Mouse (Mus musculus) lung, embryonic 14.5 days (tissue): ENCODE measurements around the gene Zfp619. TPM values are rescaled to one million over a fixed set of nuclear protein-coding genes. Genes with fewer than 3 reads are reported as not detected.

Experiments
- ATAC-seq: fragments of 200-750 bp; cut with Nextera tagmentation; 2 replicates; pipeline ENCODE4 v1.8.0; 2017; ENCODE audit warnings: mild to moderate bottlenecking, moderate TSS enrichment, moderate library complexity; ENCODE audit not compliant: insufficient read depth
- DNase-seq: peaks from one replicate; pipeline ENCODE4 v3.0.0-alpha.2; 2015
- H3K27ac ChIP-seq: fragments of 300-500 bp; sonication (generic); 2 replicates; pipeline ENCODE4 v1.5.1; 2014; ENCODE audit warnings: low read depth, mild to moderate bottlenecking, moderate library complexity
- H3K27me3 ChIP-seq: fragments of 300-500 bp; sonication (generic); 2 replicates; pipeline ENCODE4 v1.6.1; 2014; ENCODE audit warnings: low read length, control low read depth; ENCODE audit not compliant: insufficient read depth
- H3K36me3 ChIP-seq: fragments of 300-500 bp; sonication (generic); 2 replicates; pipeline ENCODE4 v1.6.1; 2014; ENCODE audit warnings: control low read depth; ENCODE audit not compliant: insufficient read depth
- H3K4me1 ChIP-seq: fragments of 300-500 bp; sonication (generic); 2 replicates; pipeline ENCODE4 v1.6.1; 2014; ENCODE audit warnings: antibody characterized with exemption, control low read depth; ENCODE audit not compliant: insufficient read depth
- H3K4me2 ChIP-seq: fragments of 300-500 bp; sonication (generic); 2 replicates; pipeline ENCODE4 v1.6.1; 2014; ENCODE audit warnings: mild to moderate bottlenecking
- H3K4me3 ChIP-seq: fragments of 300-500 bp; sonication (generic); 2 replicates; pipeline ENCODE4 v1.5.1; 2014; ENCODE audit warnings: low read depth, low read length
- H3K9ac ChIP-seq: fragments of 300-500 bp; sonication (generic); 2 replicates; pipeline ENCODE4 v1.6.1; 2014
- H3K9me3 ChIP-seq: fragments of 300-500 bp; sonication (generic); 2 replicates; pipeline ENCODE4 v1.6.1; 2016; ENCODE audit warnings: low read depth, low read length, control low read depth
- CTCF ChIP-seq: IDR thresholded peaks from 2 replicates; pipeline ENCODE4 v1.5.1; 2016; ENCODE audit warnings: antibody characterized with exemption, low read depth
- WGBS: fragments of 180-500 bp; shearing (Covaris S2); extraction: QIAGEN DNeasy Blood & Tissue Kit; methylation state at CpG from one replicate; pipeline ENCODE4 v1.1.7; 2014; 5-methylcytosine and 5-hydroxymethylcytosine counted together
- polyA plus RNA-seq: library from polyadenylated mRNA; unstranded; fragments of >200 nt; fragmentation: Nextera tagmentation; extraction: Ambion mirVana; gene quantifications from 2 replicates; pipeline ENCODE4 v1.2.1, GENCODE M21; 2014

Gene Zfp619
- polyA plus RNA-seq, 1 experiment from 2014 or later: 4.1 TPM

- WGBS: 81% methylated on average over 12 of the region's 12 CpGs
- ATAC-seq: peak; percentile 33; the same call in 1 of the 2 replicates
These were observed 796 bp downstream of the Zfp619 start for GRCm38 (mm10) chr7:39518362-39518761.

GRCm38 (mm10) chr7:39523703-39524424, 6.3 kb downstream of the Zfp619 start:
- 84% methylated on average over 1 of the region's 1 CpGs for WGBS
- no peak for TF ChIP-seq CTCF
- ATAC-seq: no peak

More at GRCm38 (mm10) chr7:39518362-39518761, 796 bp downstream of the Zfp619 start:
- Histone ChIP-seq H3K4me3 (peak overlapping the region; percentile 57), H3K9ac (no peak overlapping the region), H3K27ac (no peak overlapping the region), H3K9me3 (no peaks in the 10 kb centered on the region), H3K4me1 (no peaks in the 10 kb centered on the region), H3K36me3 (no peaks in the 10 kb centered on the region), H3K27me3 (no peaks in the 10 kb centered on the region), H3K4me2 (peak overlapping the region; percentile 61)
- peak; percentile 45 for DNase-seq
- TF ChIP-seq CTCF: no peak

DNA sequence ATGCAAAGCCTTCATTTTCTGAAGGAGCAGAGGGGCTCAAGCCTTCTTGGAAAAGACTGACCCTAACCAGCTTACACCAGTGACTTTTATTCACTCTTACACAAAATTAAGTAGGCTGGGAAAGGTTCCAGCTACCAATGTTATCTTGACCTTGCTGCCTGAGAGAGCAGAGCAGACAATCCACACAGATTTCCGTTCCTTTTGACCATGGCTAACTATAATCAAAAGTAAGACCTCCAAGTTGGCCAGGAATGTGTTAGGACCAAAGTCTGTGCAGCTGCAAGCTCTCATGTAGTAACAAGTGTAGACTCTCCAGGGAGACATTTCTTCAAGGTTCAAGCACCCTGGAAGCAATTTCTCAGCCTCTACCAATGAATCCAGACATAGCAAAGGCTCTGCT, 25.6 kb downstream of the Zfp619 start:
- ATAC-seq (no peak), DNase-seq (no peak)
- no peak overlapping the region for H3K9ac ChIP-seq
- 0 out of 2 replicates have a peak, but pooled peaks cover 2% of the 10 kb centered on the region for H3K4me1 ChIP-seq
- H3K36me3 ChIP-seq: no peaks in the 10 kb centered on the region
- H3K4me3 ChIP-seq: no peak overlapping the region
- H3K9me3 ChIP-seq: no peaks in the 10 kb centered on the region
- 53% methylated on average over 1 of the region's 1 CpGs for WGBS
- no peak for TF ChIP-seq CTCF
- no peak overlapping the region for H3K4me2 ChIP-seq
- H3K27me3 ChIP-seq: no peaks in the 10 kb centered on the region
- H3K27ac ChIP-seq: no peak overlapping the region

More at GRCm38 (mm10) chr7:39523703-39524424, 6.3 kb downstream of the Zfp619 start:
- no peak overlapping the region for H3K27ac ChIP-seq
- H3K4me1 ChIP-seq: no peaks in the 10 kb centered on the region
- no peak overlapping the region for H3K4me2 ChIP-seq
- H3K9ac ChIP-seq: no peak overlapping the region
- H3K4me3 ChIP-seq: no peak overlapping the region
- H3K27me3 ChIP-seq: no peaks in the 10 kb centered on the region
- H3K9me3 ChIP-seq: no peaks in the 10 kb centered on the region
- no peaks in the 10 kb centered on the region for H3K36me3 ChIP-seq
- no peak for DNase-seq

DNA sequence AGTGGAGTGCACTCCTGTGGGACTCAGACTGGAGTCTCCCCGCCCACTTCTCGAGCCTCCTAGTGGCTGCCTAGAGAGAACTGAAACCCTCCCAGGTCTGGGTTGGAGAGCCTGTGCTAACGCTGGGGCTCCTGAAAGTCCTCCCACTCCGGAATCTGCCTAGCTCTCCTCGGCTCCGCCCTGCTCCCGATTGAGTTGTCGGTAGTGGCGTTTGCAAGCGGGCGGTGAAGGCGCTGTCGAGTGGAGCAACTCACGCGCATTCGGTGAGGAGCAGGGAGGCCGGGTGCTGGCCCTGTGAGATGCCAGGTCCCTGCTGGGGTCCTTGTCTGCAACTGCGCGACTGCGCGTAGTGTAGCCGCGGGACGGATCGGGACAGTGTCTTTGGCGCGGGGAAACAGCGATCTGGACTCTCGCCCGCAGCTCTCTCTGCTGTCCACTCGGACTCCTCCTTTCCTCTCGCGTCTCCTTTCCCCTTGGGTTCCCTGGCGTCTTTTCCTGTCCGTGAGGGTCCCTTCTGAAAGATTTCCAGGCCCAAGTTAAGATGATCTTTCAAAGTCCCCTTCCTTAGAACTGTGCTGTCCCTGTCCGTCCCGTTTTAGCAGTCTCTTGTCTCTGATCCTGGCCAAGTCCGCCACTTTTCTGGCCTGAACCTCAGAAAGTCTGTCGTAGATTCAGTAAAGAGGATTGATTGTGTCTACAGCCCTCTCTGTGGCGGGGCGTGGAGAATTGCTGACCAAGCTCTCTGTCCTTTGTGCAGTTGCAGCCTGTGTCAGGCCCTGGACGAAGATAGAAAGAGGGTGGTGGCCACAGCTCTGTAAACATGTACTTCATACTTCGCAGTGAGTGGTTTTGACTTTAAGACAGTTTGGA, 26.9 kb downstream of the Zfp619 start:
- Histone ChIP-seq H3K4me3 (peak overlapping the region; percentile 56), H3K27ac (peak overlapping the region; percentile 98), H3K9ac (peak overlapping the region; percentile 79), H3K9me3 (no peaks in the 10 kb centered on the region), H3K27me3 (no peaks in the 10 kb centered on the region), H3K36me3 (no peaks in the 10 kb centered on the region), H3K4me1 (0 out of 2 replicates have a peak, but pooled peaks cover 2% of the 10 kb centered on the region), H3K4me2 (peak overlapping the region; percentile 56)
- peak; percentile 65 for TF ChIP-seq CTCF
- under 1% methylated on average over 43 of the region's 43 CpGs for WGBS
- peak; percentile 93 for DNase-seq
- ATAC-seq: peak; percentile 98

- 29% methylated on average over 10 of the region's 10 CpGs for WGBS
- H3K36me3 ChIP-seq: no peaks in the 10 kb centered on the region
- H3K27ac ChIP-seq: peak overlapping the region; percentile 98
- no peaks in the 10 kb centered on the region for H3K27me3 ChIP-seq
- 0 out of 2 replicates have a peak, but pooled peaks have one; percentile 4 for ATAC-seq
- H3K4me1 ChIP-seq: 0 out of 2 replicates have a peak, but pooled peaks cover 2% of the 10 kb centered on the region
- peak overlapping the region; percentile 79 for H3K9ac ChIP-seq
- no peak for TF ChIP-seq CTCF
- H3K4me2 ChIP-seq: peak overlapping the region; percentile 56
- peak overlapping the region; percentile 56 for H3K4me3 ChIP-seq
- no peaks in the 10 kb centered on the region for H3K9me3 ChIP-seq
- no peak for DNase-seq
These were observed 27.6 kb downstream of the Zfp619 start for GRCm38 (mm10) chr7:39545134-39545533.

DNA sequence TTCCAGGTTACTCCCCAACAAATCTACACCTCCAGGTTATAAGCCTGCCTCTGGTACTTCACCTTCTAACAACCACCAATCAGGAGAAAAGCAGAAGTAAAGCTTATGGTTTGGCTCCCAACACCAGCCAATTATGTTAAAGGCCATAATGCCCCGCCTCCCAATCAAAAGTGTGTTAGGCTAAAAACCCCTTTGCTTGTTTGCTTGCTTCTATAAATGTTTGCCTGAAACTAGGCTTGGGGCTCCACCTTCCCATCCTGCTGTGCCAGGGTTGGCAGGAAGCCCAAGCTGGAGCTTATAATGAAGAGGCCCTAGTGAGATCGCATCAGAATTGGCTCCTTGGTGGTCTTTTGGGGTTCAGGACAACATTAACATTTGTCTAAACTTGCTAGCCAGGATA, 31.8 kb downstream of the Zfp619 start:
- no peaks in the 10 kb centered on the region for H3K36me3 ChIP-seq
- WGBS: 84% methylated on average over 2 of the region's 2 CpGs
- no peaks in the 10 kb centered on the region for H3K9me3 ChIP-seq
- TF ChIP-seq CTCF: no peak
- ATAC-seq: no peak
- H3K9ac ChIP-seq: no peak overlapping the region
- no peaks in the 10 kb centered on the region for H3K27me3 ChIP-seq
- no peak overlapping the region for H3K4me2 ChIP-seq
- no peak overlapping the region for H3K4me3 ChIP-seq
- peak; percentile 51 for DNase-seq
- no peak overlapping the region for H3K27ac ChIP-seq
- H3K4me1 ChIP-seq: peaks cover 4% of the 10 kb centered on the region; the same call in 1 of the 2 replicates
